Mouse (Mus musculus) bone marrow macrophage, adult 2 months (primary cell): Measurements from ENCODE around the gene Eras.

ENCODE experiments used
- CTCF ChIP-seq: IDR thresholded peaks from 2 replicates; pipeline ENCODE4 v1.5.1; 2012; ENCODE audit warnings: low read depth, mild to moderate bottlenecking, low read length, moderate library complexity
- POLR2A ChIP-seq: IDR thresholded peaks from 2 replicates; pipeline ENCODE4 v1.6.1; 2012; ENCODE audit warnings: mild to moderate bottlenecking, low read depth, low read length, borderline replicate concordance

GRCm38 (mm10) chrX:7907735-7908134 lies 20.7 kb downstream of the Eras start, which contains the start of gene Gm10491:
- no peak for TF ChIP-seq CTCF
- TF ChIP-seq POLR2A = no peak
